Mouse (Mus musculus) C2C12 (cell line): ENCODE results near the gene Med13.

Experiments
- CTCF ChIP-seq: IDR thresholded peaks from one replicate; pipeline ENCODE4 v1.5.1; 2011; ENCODE audit not compliant: control insufficient read depth, insufficient read depth, insufficient read length
- MAX ChIP-seq: IDR thresholded peaks from one replicate; pipeline ENCODE4 v1.6.1; 2011; ENCODE audit warnings: mild to moderate bottlenecking, control low read depth
- MYOG ChIP-seq: IDR thresholded peaks from one replicate; pipeline ENCODE4 v1.6.1; 2011; ENCODE audit not compliant: control insufficient read depth, insufficient read length; ENCODE audit errors: extremely low read depth

- TF ChIP-seq MYOG (no peak), CTCF (no peak), MAX (no peak)
These were observed at the start of gene Med13 for GRCm38 (mm10) chr11:86356854-86357788.
